Mouse (Mus musculus): ENCODE measurements around the gene Siglecg.

Gene Siglecg

GRCm38 (mm10) chr7:43462851-43463250 is 54.8 kb downstream of the Siglecg start, which contains the start of gene Vsig10l:
TSS of gene Vsig10l (plus strand) at chr7:43463151.
- CTCF ChIA-PET = interaction anchor here in 3 of 4 experiments (0.9 to 1.2 kb wide), 3 partner anchors 10 to 40 kb away, joined by 3 to 4 read pairs (median 3); no protein-coding TSS in a partner anchor
- POLR2A ChIA-PET = interaction anchor here in 1 of 4 experiments (1.5 kb wide), 1 partner anchor 12 kb away, joined by 3 read pairs; no protein-coding TSS in a partner anchor

- CTCF ChIA-PET = interaction anchor here in 2 of 4 experiments (0.9 to 1.1 kb wide), 2 partner anchors 13 to 41 kb away, joined by 3 to 4 read pairs; no protein-coding TSS in a partner anchor
- POLR2A ChIA-PET = interaction anchor here in 3 of 4 experiments (0.6 to 3.2 kb wide), 8 partner anchors 8 to 144 kb away, joined by 3 to 34 read pairs (median 10); partner anchors contain the start of genes Etfb (in 2 of the 3), Gm45233 (in 2 of the 3), Lim2 (in 1 of the 3) and Zfp819 (in 1 of the 3)
Measured at GRCm38 (mm10) chr7:43463976-43464375, 56.0 kb downstream of the Siglecg start.

- CTCF ChIA-PET = interaction anchor here (0.7 to 3.0 kb wide), 20 partner anchors 9 to 1832 kb away, joined by 3 to 39 read pairs (median 6); partner anchors contain the start of genes Zfp715 (in 2 of the 4), Etfb (in 1 of the 4), Gm45233 (in 1 of the 4) and Lim2 (in 1 of the 4)
- POLR2A ChIA-PET = interaction anchor here in 3 of 4 experiments (0.6 to 3.2 kb wide), 33 partner anchors 9 to 872 kb away, joined by 3 to 56 read pairs (median 5); partner anchors contain the start of genes Etfb (in 2 of the 3), Gm45233 (in 2 of the 3), Lim2 (in 1 of the 3) and Zfp715 (in 1 of the 3)
Measured at GRCm38 (mm10) chr7:43464864-43465343, 56.9 kb downstream of the Siglecg start.

GRCm38 (mm10) chr7:43465344-43466098 is 57.5 kb downstream of the Siglecg start:
- CTCF ChIA-PET = interaction anchor here (0.5 to 3.0 kb wide), 68 partner anchors 8 to 1832 kb away, joined by 3 to 39 read pairs (median 4); partner anchors contain the start of genes Nkg7 (in 2 of the 4), Zfp715 (in 2 of the 4), Ctu1 (in 1 of the 4) and Etfb (in 1 of the 4)

GRCm38 (mm10) chr7:43466099-43466694 is 58.2 kb downstream of the Siglecg start:
- ChIA-PET POLR2A (interaction anchor here in 3 of 4 experiments (0.6 to 3.2 kb wide), 67 partner anchors 9 to 1350 kb away, joined by 3 to 56 read pairs (median 4); partner anchors contain the start of genes Etfb (in 3 of the 3), Gm45233 (in 3 of the 3), Zfp715 (in 2 of the 3) and Ctu1 (in 1 of the 3)), CTCF (interaction anchor here (0.6 to 3.0 kb wide), 65 partner anchors 8 to 909 kb away, joined by 3 to 39 read pairs (median 4); partner anchors contain the start of genes Nkg7 (in 2 of the 4), Zfp715 (in 2 of the 4), Ctu1 (in 1 of the 4) and Etfb (in 1 of the 4))

More at GRCm38 (mm10) chr7:43465344-43466098, 57.5 kb downstream of the Siglecg start:
- POLR2A ChIA-PET = interaction anchor here in 3 of 4 experiments (0.6 to 3.2 kb wide), 65 partner anchors 8 to 1350 kb away, joined by 3 to 56 read pairs (median 4); partner anchors contain the start of genes Etfb (in 3 of the 3), Gm45233 (in 3 of the 3), Zfp715 (in 2 of the 3) and Ctu1 (in 1 of the 3)
